Mouse (Mus musculus): ENCODE data around the gene Odf4. TPM values are rescaled to one million over a fixed set of nuclear protein-coding genes. Genes with fewer than 3 reads are reported as not detected.

The Odf4 gene
- total and polyA plus RNA-seq, 2 experiments from 2014 or later: not detected

- Histone ChIP-seq H3K4me3 (ENCODE audit: low read depth, low read length) (no peak overlapping the region), H3K4me1 (ENCODE audit: control insufficient read depth, insufficient read depth) (no peaks in the 10 kb centered on the region), H3K27ac (ENCODE audit: low read depth) (no peak overlapping the region), H3K36me3 (replicated peaks; ENCODE audit: control insufficient read depth, insufficient read depth, low read length) (peaks cover 20% of the 10 kb centered on the region; the same call in 1 of the 2 replicates), H3K4me2 (ENCODE audit: low read depth, low read length) (no peak overlapping the region), H3K9me3 (replicated peaks; ENCODE audit: control insufficient read depth, low read length) (no peaks in the 10 kb centered on the region), H3K27me3 (ENCODE audit: control insufficient read depth, insufficient read depth, low read length) (peaks cover 3% of the 10 kb centered on the region; the same call in 1 of the 2 replicates), H3K9ac (replicated peaks; ENCODE audit: low read depth, low read length) (no peak overlapping the region)
- DNase-seq (ENCODE audit: low spot score) (no peak), ATAC-seq (ENCODE audit: insufficient read depth, low read depth) (no peak)
- no peak for TF ChIP-seq EP300 (IDR thresholded peaks at IDR 0.05; ENCODE audit: low read depth)
- no peak for TF ChIP-seq CTCF (IDR thresholded peaks at IDR 0.05; ENCODE audit: low read depth)
- 19% methylated on average over 12 of the region's 12 CpGs for WGBS
These were observed 20.7 kb upstream of the Odf4 start for GRCm38 (mm10) chr11:68947542-68947993.

DNA sequence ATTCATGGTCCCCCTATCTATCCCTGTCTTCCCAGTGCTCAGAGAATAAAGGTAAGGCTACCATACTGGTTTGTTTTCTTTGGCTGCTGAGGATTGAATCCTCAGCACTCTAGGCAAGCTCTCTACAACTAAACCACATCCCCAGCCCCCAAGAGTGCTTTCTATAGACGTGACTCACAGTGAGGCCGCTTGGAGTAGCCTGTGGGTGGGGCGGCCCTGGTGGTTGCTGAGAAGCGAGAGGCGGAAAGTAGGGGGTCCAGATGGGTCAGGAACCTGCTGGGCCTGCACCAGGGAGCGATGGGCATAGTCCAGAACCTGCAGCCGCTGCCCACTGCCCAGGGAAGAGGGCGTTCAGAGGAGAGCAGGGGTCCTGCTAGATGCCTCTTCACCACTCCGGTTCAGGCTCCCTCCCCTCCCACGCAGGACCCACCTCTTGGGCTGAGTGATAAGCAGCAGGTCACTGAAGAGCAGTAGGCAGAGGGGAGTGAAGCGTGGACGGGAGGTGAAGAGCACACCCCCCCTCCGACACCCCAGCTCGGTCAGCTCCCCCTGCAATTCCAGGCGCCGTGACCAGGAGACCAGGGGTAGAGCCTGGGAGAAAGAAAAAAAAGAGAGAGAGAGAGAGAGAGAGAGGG is 20.0 kb upstream of the Odf4 start:
- TF ChIP-seq EP300 (IDR thresholded peaks at IDR 0.05; ENCODE audit: low read depth): no peak
- no peak for TF ChIP-seq CTCF (IDR thresholded peaks at IDR 0.05; ENCODE audit: low read depth)
- Histone ChIP-seq H3K9me3 (replicated peaks; ENCODE audit: control insufficient read depth, low read length) (no peaks in the 10 kb centered on the region), H3K27ac (ENCODE audit: low read depth) (no peak overlapping the region), H3K36me3 (replicated peaks; ENCODE audit: control insufficient read depth, insufficient read depth, low read length) (peaks cover 20% of the 10 kb centered on the region; the same call in 1 of the 2 replicates), H3K9ac (replicated peaks; ENCODE audit: low read depth, low read length) (no peak overlapping the region), H3K4me3 (ENCODE audit: low read depth, low read length) (no peak overlapping the region), H3K4me2 (ENCODE audit: low read depth, low read length) (no peak overlapping the region), H3K27me3 (ENCODE audit: control insufficient read depth, insufficient read depth, low read length) (peaks cover 3% of the 10 kb centered on the region; the same call in 1 of the 2 replicates), H3K4me1 (ENCODE audit: control insufficient read depth, insufficient read depth) (no peaks in the 10 kb centered on the region)
- no peak for DNase-seq (ENCODE audit: low spot score)
- ATAC-seq (ENCODE audit: insufficient read depth, low read depth): no peak
- WGBS: 24% methylated on average over 11 of the region's 16 CpGs

DNA sequence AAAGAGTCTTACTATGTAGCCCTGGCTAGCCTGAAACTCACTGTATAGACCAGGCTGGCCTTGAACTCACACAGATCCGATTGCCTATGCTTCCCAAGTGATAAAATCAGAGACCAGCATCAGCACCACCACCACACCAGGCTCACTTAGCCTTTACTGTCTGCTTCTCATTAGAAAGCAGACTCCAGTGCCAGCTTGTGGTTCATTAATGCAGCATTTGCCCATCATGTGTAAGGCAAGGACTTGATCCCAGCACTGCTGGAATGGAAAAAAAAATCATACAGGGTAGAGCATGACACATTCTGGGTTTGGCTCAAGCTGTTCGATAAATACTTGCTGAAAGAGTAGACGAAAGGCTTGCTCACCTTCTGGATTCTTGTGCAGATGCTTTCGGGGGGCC is 19.1 kb upstream of the Odf4 start:
- Histone ChIP-seq H3K9ac (replicated peaks; ENCODE audit: low read depth, low read length) (no peak overlapping the region), H3K9me3 (replicated peaks; ENCODE audit: control insufficient read depth, low read length) (no peaks in the 10 kb centered on the region), H3K4me3 (ENCODE audit: low read depth, low read length) (no peak overlapping the region), H3K4me2 (ENCODE audit: low read depth, low read length) (no peak overlapping the region), H3K4me1 (ENCODE audit: control insufficient read depth, insufficient read depth) (no peaks in the 10 kb centered on the region), H3K27me3 (ENCODE audit: control insufficient read depth, insufficient read depth, low read length) (peaks cover 3% of the 10 kb centered on the region; the same call in 1 of the 2 replicates), H3K27ac (ENCODE audit: low read depth) (no peak overlapping the region), H3K36me3 (replicated peaks; ENCODE audit: control insufficient read depth, insufficient read depth, low read length) (peaks cover 20% of the 10 kb centered on the region; the same call in 1 of the 2 replicates)
- ATAC-seq (ENCODE audit: insufficient read depth, low read depth): no peak
- WGBS: 87% methylated on average over 4 of the region's 4 CpGs
- TF ChIP-seq CTCF (IDR thresholded peaks at IDR 0.05; ENCODE audit: low read depth) (no peak), EP300 (IDR thresholded peaks at IDR 0.05; ENCODE audit: low read depth) (no peak)
- DNase-seq (ENCODE audit: low spot score): no peak

GRCm38 (mm10) chr11:68945245-68945644 is 18.4 kb upstream of the Odf4 start:
- Histone ChIP-seq H3K4me2 (ENCODE audit: low read depth, low read length) (no peak overlapping the region), H3K4me1 (ENCODE audit: control insufficient read depth, insufficient read depth) (peaks cover 4% of the 10 kb centered on the region; the same call in 1 of the 2 replicates), H3K9me3 (replicated peaks; ENCODE audit: control insufficient read depth, low read length) (no peaks in the 10 kb centered on the region), H3K9ac (replicated peaks; ENCODE audit: low read depth, low read length) (no peak overlapping the region), H3K27me3 (ENCODE audit: control insufficient read depth, insufficient read depth, low read length) (peaks cover 3% of the 10 kb centered on the region; the same call in 1 of the 2 replicates), H3K4me3 (ENCODE audit: low read depth, low read length) (no peak overlapping the region), H3K27ac (ENCODE audit: low read depth) (no peak overlapping the region), H3K36me3 (replicated peaks; ENCODE audit: control insufficient read depth, insufficient read depth, low read length) (peaks cover 20% of the 10 kb centered on the region; the same call in 1 of the 2 replicates)
- no peak for TF ChIP-seq CTCF (IDR thresholded peaks at IDR 0.05; ENCODE audit: low read depth)
- no peak for TF ChIP-seq EP300 (IDR thresholded peaks at IDR 0.05; ENCODE audit: low read depth)
- ATAC-seq (ENCODE audit: insufficient read depth, low read depth): no peak
- DNase-seq (ENCODE audit: low spot score): no peak
- WGBS: 72% methylated on average over 2 of the region's 2 CpGs

GRCm38 (mm10) chr11:68942731-68943130 is 15.8 kb upstream of the Odf4 start:
- Histone ChIP-seq H3K9ac (replicated peaks; ENCODE audit: low read depth, low read length) (no peak overlapping the region), H3K27ac (ENCODE audit: low read depth) (no peak overlapping the region), H3K4me2 (ENCODE audit: low read depth, low read length) (no peak overlapping the region), H3K27me3 (ENCODE audit: control insufficient read depth, insufficient read depth, low read length) (peaks cover 3% of the 10 kb centered on the region; the same call in 1 of the 2 replicates), H3K36me3 (replicated peaks; ENCODE audit: control insufficient read depth, insufficient read depth, low read length) (peaks cover 13% of the 10 kb centered on the region; the same call in 1 of the 2 replicates), H3K4me3 (ENCODE audit: low read depth, low read length) (no peak overlapping the region), H3K4me1 (ENCODE audit: control insufficient read depth, insufficient read depth) (peaks cover 10% of the 10 kb centered on the region; the same call in 1 of the 2 replicates), H3K9me3 (replicated peaks; ENCODE audit: control insufficient read depth, low read length) (no peaks in the 10 kb centered on the region)
- DNase-seq (ENCODE audit: low spot score) (no peak), ATAC-seq (ENCODE audit: insufficient read depth, low read depth) (no peak)
- TF ChIP-seq EP300 (IDR thresholded peaks at IDR 0.05; ENCODE audit: low read depth) (no peak), CTCF (IDR thresholded peaks at IDR 0.05; ENCODE audit: low read depth) (no peak)
- WGBS: 78% methylated on average over 8 of the region's 8 CpGs

Measured in heart, postnatal 0 days (tissue).